Mouse (Mus musculus): ENCODE measurements around the gene Sh3bp4.

GRCm38 (mm10) chr1:89062977-89063376 lies 7.2 kb upstream of the Sh3bp4 start:
- no peak for TF ChIP-seq EP300 (optimal IDR thresholded peaks at IDR 0.05)
- TF ChIP-seq CTCF (IDR thresholded peaks at IDR 0.05; ENCODE audit: low read depth): no peak

All from stomach, postnatal 0 days (tissue).